Mouse (Mus musculus) MEL (cell line): ENCODE results near the gene Herpud1. TPM values are rescaled to one million over a fixed set of nuclear protein-coding genes. Genes with fewer than 3 reads are reported as not detected.

ENCODE experiments used
- DNase-seq: peaks from one replicate; pipeline ENCODE4 v3.0.0; 2011; ENCODE audit warnings: low read depth, low spot score
- H3K27ac ChIP-seq: 2 replicates; pipeline ENCODE4 v1.5.1; 2012; ENCODE audit warnings: low read depth, mild to moderate bottlenecking, control low read depth, low read length, moderate library complexity; ENCODE audit not compliant: control insufficient read depth
- H3K27me3 ChIP-seq, 2 experiments: fragments of 150-350 bp in 1 of 2; sonication (generic) in 1 of 2; 2 replicates each; pipeline ENCODE4 v1.6.1; 2012; ENCODE audit warnings: low read length in 2 of 2, mild to moderate bottlenecking in 2 of 2, improper control_type of control experiment in 1 of 2, moderate library complexity in 1 of 2; ENCODE audit not compliant: insufficient read depth in 2 of 2, control insufficient read depth in 1 of 2
- H3K36me3 ChIP-seq, 2 experiments: 2 replicates each; pipeline ENCODE4 v1.6.1; 2012 to 2014; ENCODE audit warnings: low read length in 2 of 2, improper control_type of control experiment in 1 of 2, inconsistent platforms in 1 of 2, mild to moderate bottlenecking in 1 of 2; ENCODE audit not compliant: insufficient read depth in 2 of 2, control insufficient read depth in 1 of 2
- H3K4me1 ChIP-seq, 2 experiments: fragments of 150-350 bp in 1 of 2; sonication (generic) in 1 of 2; 2 replicates each; pipeline ENCODE4 v1.6.1; 2012; ENCODE audit warnings: low read length in 2 of 2, improper control_type of control experiment in 1 of 2, mild to moderate bottlenecking in 1 of 2; ENCODE audit not compliant: insufficient read depth in 2 of 2, control insufficient read depth in 1 of 2
- H3K4me3 ChIP-seq, 2 experiments: fragments of 150-350 bp in 1 of 2; sonication (generic) in 1 of 2; 2 replicates each; pipeline ENCODE4 v1.5.1; 2012; ENCODE audit warnings: low read depth in 2 of 2, low read length in 2 of 2, mild to moderate bottlenecking in 2 of 2, moderate library complexity in 2 of 2, control low read depth in 1 of 2, improper control_type of control experiment in 1 of 2; ENCODE audit not compliant: control insufficient read depth in 1 of 2, insufficient read depth in 1 of 2
- H3K79me2 ChIP-seq: 2 replicates; pipeline ENCODE4 v1.6.1; 2012; ENCODE audit warnings: mild to moderate bottlenecking, low read length, moderate library complexity; ENCODE audit not compliant: control insufficient read depth, poor library complexity, insufficient read depth
- H3K9ac ChIP-seq: 2 replicates; pipeline ENCODE4 v1.6.1; 2012; ENCODE audit warnings: low read depth, mild to moderate bottlenecking, control low read depth, low read length, moderate library complexity; ENCODE audit not compliant: control insufficient read depth, poor library complexity, severe bottlenecking
- H3K9me3 ChIP-seq: fragments of 150-350 bp; sonication (generic); replicated peaks from 2 replicates; pipeline ENCODE4 v1.6.1; 2012; ENCODE audit warnings: mild to moderate bottlenecking, low read length, improper control_type of control experiment, moderate library complexity; ENCODE audit not compliant: insufficient read depth
- CTCF ChIP-seq, 3 experiments: IDR thresholded peaks in 2 of 3; conservative IDR thresholded peaks in 1 of 3; 2 replicates each; pipeline ENCODE4 v1.5.1; 2011 to 2012; ENCODE audit warnings: low read length in 3 of 3, low read depth in 2 of 3, mild to moderate bottlenecking in 2 of 3, improper control_type of control experiment in 1 of 3, inconsistent platforms in 1 of 3, mixed read lengths in 1 of 3, moderate library complexity in 1 of 3; ENCODE audit not compliant: control insufficient read depth in 1 of 3, insufficient read depth in 1 of 3, poor library complexity in 1 of 3, severe bottlenecking in 1 of 3
- E2F4 ChIP-seq: IDR thresholded peaks from 2 replicates; pipeline ENCODE4 v1.6.1; 2011; ENCODE audit warnings: low read depth, low read length, improper control_type of control experiment, borderline replicate concordance
- GATA1 ChIP-seq: IDR thresholded peaks from 2 replicates; pipeline ENCODE4 v1.6.1; 2011; ENCODE audit warnings: low read depth, low read length, improper control_type of control experiment
- JUND ChIP-seq: IDR thresholded peaks from 2 replicates; pipeline ENCODE4 v1.6.1; 2011; ENCODE audit warnings: low read depth, mild to moderate bottlenecking, improper control_type of control experiment, low read length
- KAT2A ChIP-seq: conservative IDR thresholded peaks from 2 replicates; pipeline ENCODE4 v1.6.1; 2012; ENCODE audit warnings: low read depth, low read length, improper control_type of control experiment, inconsistent platforms
- MXI1 ChIP-seq: IDR thresholded peaks from 2 replicates; pipeline ENCODE4 v1.6.1; 2011; ENCODE audit warnings: mild to moderate bottlenecking, low read depth, low read length, improper control_type of control experiment
- MYB ChIP-seq: IDR thresholded peaks from 2 replicates; pipeline ENCODE4 v1.6.1; 2011; ENCODE audit warnings: mild to moderate bottlenecking, low read depth, low read length, improper control_type of control experiment
- NELFE ChIP-seq: IDR thresholded peaks from 2 replicates; pipeline ENCODE4 v1.6.1; 2011; ENCODE audit warnings: low read depth, low read length, improper control_type of control experiment
- NRF1 ChIP-seq: IDR thresholded peaks from 2 replicates; pipeline ENCODE4 v1.6.1; 2014; ENCODE audit warnings: low read depth, mild to moderate bottlenecking, inconsistent platforms, low read length, improper control_type of control experiment, moderate library complexity; ENCODE audit not compliant: poor library complexity, insufficient read depth, severe bottlenecking
- POLR2AphosphoS5 ChIP-seq: IDR thresholded peaks from 2 replicates; pipeline ENCODE4 v1.6.1; 2012; ENCODE audit warnings: low read depth, borderline replicate concordance, mild to moderate bottlenecking, inconsistent platforms, low read length, moderate library complexity, mixed read lengths
- SIN3A ChIP-seq: IDR thresholded peaks from 2 replicates; pipeline ENCODE4 v1.6.1; 2012; ENCODE audit warnings: low read length, improper control_type of control experiment, inconsistent platforms
- TBP ChIP-seq: IDR thresholded peaks from 2 replicates; pipeline ENCODE4 v1.8.0; 2011; ENCODE audit warnings: low read depth, low read length, improper control_type of control experiment
- TCF12 ChIP-seq: IDR thresholded peaks from 2 replicates; pipeline ENCODE4 v1.6.1; 2014; ENCODE audit warnings: low read depth, mild to moderate bottlenecking, inconsistent platforms, low read length, improper control_type of control experiment, moderate library complexity
- UBTF ChIP-seq: IDR thresholded peaks from 2 replicates; pipeline ENCODE4 v1.6.1; 2012; ENCODE audit warnings: low read depth, mild to moderate bottlenecking, inconsistent platforms, low read length, improper control_type of control experiment, moderate library complexity, borderline replicate concordance; ENCODE audit not compliant: insufficient read depth
- USF2 ChIP-seq, 2 experiments: IDR thresholded peaks; 2 replicates each; pipeline ENCODE4 v1.6.1; 2011 to 2012; ENCODE audit warnings: improper control_type of control experiment in 2 of 2, low read length in 2 of 2, borderline replicate concordance in 1 of 2, inconsistent platforms in 1 of 2, low read depth in 1 of 2, mild to moderate bottlenecking in 1 of 2; ENCODE audit not compliant: insufficient read depth in 1 of 2
- ZMIZ1 ChIP-seq: IDR thresholded peaks from 2 replicates; pipeline ENCODE4 v1.6.1; 2012; ENCODE audit warnings: low read depth, mild to moderate bottlenecking, inconsistent platforms, low read length, improper control_type of control experiment, moderate library complexity
- ZNF384 ChIP-seq: IDR thresholded peaks from 2 replicates; pipeline ENCODE4 v1.6.1; 2012; ENCODE audit warnings: low read depth, mild to moderate bottlenecking, inconsistent platforms, low read length, improper control_type of control experiment
- polyA plus RNA-seq, 2 experiments: library from polyadenylated mRNA; stranded (reverse) in 1 of 2; unstranded in 1 of 2; fragments of >175 nt in 1 of 2; fragments of >200 nt in 1 of 2; gene quantifications; 2 replicates each; pipeline versions ENCODE4 v1.2.1 to v1.2.4; 2012; ENCODE audit warnings: low replicate concordance in 2 of 2, low read depth in 1 of 2; ENCODE audit not compliant: insufficient read length in 2 of 2, insufficient read depth in 1 of 2, missing spikeins in 1 of 2
- total RNA-seq: library from RNA; depleted of rRNA; stranded (reverse); fragments of 300-350 nt; gene quantifications from 2 replicates; pipeline ENCODE4 v1.2.3, GENCODE M21; 2012

Gene Herpud1
- total and polyA plus RNA-seq, 3 experiments, result 66.1 to 66.9 TPM; not detected in 1

GRCm38 (mm10) chr8:94378763-94379415, 7.3 kb upstream of the Herpud1 start:
- no peak for DNase-seq
- no peaks in the 10 kb centered on the region for H3K27me3 ChIP-seq
- no peak overlapping the region for H3K27ac ChIP-seq
- no peaks in the 10 kb centered on the region for H3K79me2 ChIP-seq
- H3K4me3 ChIP-seq, result no peak overlapping the region
- peaks cover 0 to 17% of the 10 kb centered on the region in 2 experiments; a peak in 2 of 4 replicates for H3K36me3 ChIP-seq
- H3K4me1 ChIP-seq, result peaks cover 3 to 20% of the 10 kb centered on the region in 2 experiments
- no peak for TF ChIP-seq GATA1
- no peak for TF ChIP-seq ZMIZ1
- no peak for TF ChIP-seq TBP
- no peak for TF ChIP-seq NELFE
- TF ChIP-seq NRF1, result no peak
- TF ChIP-seq CTCF (IDR thresholded peaks at IDR 0.05 in 2 of 3, conservative IDR thresholded peaks at IDR 0.05 in 1 of 3; ENCODE audit: control insufficient read depth in 1 of 3, insufficient read depth in 1 of 3, low read depth in 2 of 3, low read length in 3 of 3, poor library complexity in 1 of 3, severe bottlenecking in 1 of 3), result no peak
- no peak for TF ChIP-seq USF2 (IDR thresholded peaks at IDR 0.05; ENCODE audit: borderline replicate concordance in 1 of 2, insufficient read depth in 1 of 2, low read depth in 1 of 2, low read length in 2 of 2)
- TF ChIP-seq UBTF, result no peak
- no peak for TF ChIP-seq MYB
- no peak for TF ChIP-seq JUND
- TF ChIP-seq KAT2A, result no peak
- no peak for TF ChIP-seq E2F4
- no peak for TF ChIP-seq TCF12
- TF ChIP-seq ZNF384, result no peak
- TF ChIP-seq SIN3A, result no peak
- no peaks in the 10 kb centered on the region for H3K9me3 ChIP-seq
- H3K9ac ChIP-seq, result no peak overlapping the region

DNA sequence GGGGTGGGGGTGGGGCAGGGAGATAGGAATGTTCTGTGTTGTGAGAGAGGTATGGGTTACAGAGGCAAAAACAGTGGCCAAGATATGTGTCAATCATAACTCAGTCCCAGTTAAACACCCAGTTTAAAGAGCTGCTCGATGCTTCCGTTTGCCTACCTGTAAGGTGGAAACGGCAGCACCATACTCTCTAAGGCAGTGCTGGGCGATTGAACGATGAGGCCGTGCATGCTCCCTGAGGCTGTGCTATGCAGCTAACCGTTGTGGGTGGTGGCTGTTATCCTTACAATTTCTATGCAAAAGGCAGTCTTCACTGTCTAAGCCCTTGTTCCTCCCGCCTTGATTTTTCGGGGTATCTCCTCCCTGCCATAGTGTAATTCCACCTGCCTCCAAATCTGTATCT, 6.6 kb upstream of the Herpud1 start:
- Histone ChIP-seq H3K4me1 (peaks cover 6 to 26% of the 10 kb centered on the region in 2 experiments), H3K4me3 (no peak overlapping the region), H3K9me3 (no peaks in the 10 kb centered on the region), H3K9ac (no peak overlapping the region), H3K27me3 (no peaks in the 10 kb centered on the region), H3K36me3 (peaks cover 0 to 23% of the 10 kb centered on the region in 2 experiments; a peak in 2 of 4 replicates), H3K79me2 (no peaks in the 10 kb centered on the region), H3K27ac (no peak overlapping the region)
- TF ChIP-seq POLR2AphosphoS5, result no peak
- no peak for TF ChIP-seq MXI1
- TF ChIP-seq UBTF, result no peak
- TF ChIP-seq GATA1, result no peak
- DNase-seq, result no peak
